Mouse (Mus musculus) stomach, embryonic 15.5 days (tissue): Measurements from ENCODE around the gene Slc22a15. TPM values are rescaled to one million over a fixed set of nuclear protein-coding genes. Genes with fewer than 3 reads are reported as not detected.

ENCODE experiments used
- ATAC-seq: fragments of 200-750 bp; cut with Nextera tagmentation; 2 replicates; pipeline ENCODE4 v1.8.0; 2017; ENCODE audit warnings: low read depth, moderate number of reproducible peaks, moderate TSS enrichment; ENCODE audit not compliant: insufficient read depth, low FRiP score
- H3K27ac ChIP-seq: fragments of 300-500 bp; sonication (generic); 2 replicates; pipeline ENCODE4 v1.5.1; 2015; ENCODE audit warnings: mild to moderate bottlenecking, inconsistent platforms
- H3K27me3 ChIP-seq: fragments of 300-500 bp; sonication (generic); replicated peaks from 2 replicates; pipeline ENCODE4 v1.6.1; 2015; ENCODE audit warnings: inconsistent platforms
- H3K36me3 ChIP-seq: fragments of 300-500 bp; sonication (generic); 2 replicates; pipeline ENCODE4 v1.6.1; 2015; ENCODE audit warnings: inconsistent platforms
- H3K4me1 ChIP-seq: fragments of 300-500 bp; sonication (generic); 2 replicates; pipeline ENCODE4 v1.6.1; 2015; ENCODE audit warnings: inconsistent platforms
- H3K4me2 ChIP-seq: fragments of 300-500 bp; sonication (generic); 2 replicates; pipeline ENCODE4 v1.6.1; 2015; ENCODE audit warnings: mild to moderate bottlenecking, inconsistent platforms
- H3K4me3 ChIP-seq: fragments of 300-500 bp; sonication (generic); replicated peaks from 2 replicates; pipeline ENCODE4 v1.5.1; 2015; ENCODE audit warnings: inconsistent platforms
- H3K9ac ChIP-seq: fragments of 300-500 bp; sonication (generic); 2 replicates; pipeline ENCODE4 v1.6.1; 2015; ENCODE audit warnings: inconsistent platforms
- H3K9me3 ChIP-seq: fragments of 300-500 bp; sonication (generic); 2 replicates; pipeline ENCODE4 v1.6.1; 2016; ENCODE audit warnings: inconsistent platforms
- WGBS: fragments of 180-500 bp; shearing (Covaris S2); methylation state at CpG from one replicate; pipeline ENCODE4 v1.1.7; 2015; 5-methylcytosine and 5-hydroxymethylcytosine counted together
- polyA plus RNA-seq: library from polyadenylated mRNA; unstranded; fragments of >200 nt; fragmentation: Nextera tagmentation; extraction: Ambion mirVana; gene quantifications from 2 replicates; pipeline ENCODE4 v1.2.1, GENCODE M21; 2015

Slc22a15 gene
- polyA plus RNA-seq, 1 experiment from 2014 or later: 7.0 TPM

DNA sequence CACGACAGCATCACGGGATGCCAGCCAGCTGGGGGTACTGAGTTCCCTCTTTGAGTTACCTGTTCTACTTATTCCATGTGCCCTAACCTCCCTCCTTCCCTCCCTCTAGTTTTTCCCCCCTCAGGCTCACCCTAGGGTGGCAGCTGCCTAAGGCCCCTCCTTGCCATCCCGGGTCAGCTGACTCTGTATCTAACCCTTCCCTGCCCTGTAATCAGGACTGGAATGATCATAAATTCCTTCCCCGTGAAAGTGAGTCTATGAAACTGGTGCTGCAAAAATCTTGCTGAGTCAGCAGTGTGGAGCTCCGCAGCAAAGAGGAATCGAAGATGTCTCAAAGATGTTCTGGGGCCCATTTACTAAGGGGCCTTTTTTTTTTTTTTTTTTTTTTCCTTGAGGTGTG is 72.9 kb downstream of the Slc22a15 start:
- Histone ChIP-seq H3K4me2 (no peak overlapping the region), H3K4me3 (no peak overlapping the region), H3K36me3 (no peaks in the 10 kb centered on the region), H3K9ac (no peak overlapping the region), H3K4me1 (no peaks in the 10 kb centered on the region), H3K9me3 (no peaks in the 10 kb centered on the region), H3K27me3 (no peaks in the 10 kb centered on the region), H3K27ac (no peak overlapping the region)
- 58% methylated on average over 6 of the region's 6 CpGs for WGBS
- ATAC-seq: no peak

DNA sequence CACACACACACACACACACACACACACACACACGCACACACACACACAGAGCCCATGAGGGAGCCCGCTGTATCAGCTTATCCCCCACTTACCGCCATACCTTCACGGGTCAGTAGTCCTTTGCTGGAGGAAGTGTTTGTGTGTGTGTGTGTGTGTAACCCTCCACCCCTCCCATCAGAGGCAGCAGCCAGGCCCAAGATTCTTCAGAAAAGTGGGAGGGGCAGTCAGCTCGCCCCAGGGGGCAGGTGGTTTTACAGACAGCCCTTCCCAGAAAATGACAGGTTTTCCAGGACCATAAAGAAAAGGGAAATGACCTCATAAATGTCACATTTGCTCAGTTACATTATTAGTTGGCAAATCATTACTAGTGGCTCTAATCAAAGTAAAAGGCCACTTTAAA is 75.4 kb downstream of the Slc22a15 start, which contains the start of gene Mab21l3:
TSS of gene Mab21l3 (minus strand) at position 144 of the 400 bp plus-strand sequence.
- no peaks in the 10 kb centered on the region for H3K27me3 ChIP-seq
- H3K9ac ChIP-seq: no peak within 1 kb of the TSS
- no peak within 1 kb of the TSS for H3K4me3 ChIP-seq
- H3K4me2 ChIP-seq: no peak within 1 kb of the TSS
- 79% methylated on average over 5 of the region's 5 CpGs for WGBS
- no peak within 1 kb of the TSS for H3K27ac ChIP-seq
- no peaks in the 10 kb centered on the region for H3K9me3 ChIP-seq
- no peaks in the 10 kb centered on the region for H3K4me1 ChIP-seq
- no peak for ATAC-seq
- no peaks in the 10 kb centered on the region for H3K36me3 ChIP-seq

DNA sequence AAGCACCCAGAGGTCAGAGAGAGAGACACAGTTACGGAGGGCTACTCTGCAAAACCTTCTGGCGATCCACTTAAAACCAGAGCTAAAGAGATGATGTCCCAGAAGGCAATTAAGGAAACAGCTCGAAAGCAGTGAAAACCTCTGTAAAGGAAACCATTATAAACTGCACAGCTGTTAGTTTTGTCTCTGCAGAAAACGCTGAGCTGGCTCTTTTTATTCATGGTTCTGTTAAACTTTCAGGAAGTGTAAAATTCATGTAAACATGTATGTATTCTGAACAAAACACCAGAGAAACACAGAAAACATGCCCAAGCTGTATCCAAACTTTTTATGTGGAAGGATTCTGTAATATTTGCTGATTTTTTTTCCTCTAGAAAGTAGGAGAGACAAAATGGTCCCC is 78.2 kb downstream of the Slc22a15 start:
- H3K9ac ChIP-seq: no peak overlapping the region
- H3K4me2 ChIP-seq: no peak overlapping the region
- H3K27ac ChIP-seq: no peak overlapping the region
- no peaks in the 10 kb centered on the region for H3K36me3 ChIP-seq
- 43% methylated on average over 4 of the region's 4 CpGs for WGBS
- H3K4me3 ChIP-seq: no peak overlapping the region
- no peak for ATAC-seq
- no peaks in the 10 kb centered on the region for H3K4me1 ChIP-seq
- no peaks in the 10 kb centered on the region for H3K9me3 ChIP-seq
- H3K27me3 ChIP-seq: no peaks in the 10 kb centered on the region

DNA sequence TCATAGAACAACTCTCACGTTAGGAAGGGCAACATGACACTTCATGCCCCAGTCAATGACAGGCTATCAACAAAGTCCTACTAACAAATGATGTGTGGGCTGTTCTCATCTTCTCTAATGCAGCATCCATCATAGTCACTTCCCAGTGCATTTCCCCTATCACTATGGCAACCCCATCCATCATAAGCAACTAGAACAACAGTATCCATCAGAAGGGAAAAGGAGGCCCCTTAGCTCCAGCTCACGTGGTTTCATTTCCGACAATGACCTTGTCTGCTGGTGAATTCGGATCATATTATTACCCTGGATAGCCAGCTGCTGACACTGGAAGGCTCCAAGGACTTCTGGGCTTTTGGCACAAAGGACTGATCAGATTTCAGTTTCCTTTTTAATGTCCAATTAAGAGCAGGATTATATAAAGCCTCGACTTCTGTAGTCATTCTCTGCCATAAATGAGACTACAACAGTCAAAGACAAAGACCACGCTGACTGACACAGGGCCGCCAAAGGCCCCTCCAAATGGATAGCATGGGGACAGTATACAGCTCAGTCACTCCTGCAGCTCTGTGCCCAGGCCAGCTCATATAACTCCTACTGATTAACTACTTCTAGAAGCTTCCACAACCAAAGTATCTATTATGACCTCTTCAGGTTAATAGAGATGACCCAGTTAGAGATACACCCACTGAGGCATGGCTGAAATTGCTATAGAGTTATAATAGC is 81.7 kb downstream of the Slc22a15 start:
- Histone ChIP-seq H3K4me1 (no peaks in the 10 kb centered on the region), H3K4me2 (no peak overlapping the region), H3K9me3 (no peaks in the 10 kb centered on the region), H3K4me3 (no peak overlapping the region), H3K27me3 (no peaks in the 10 kb centered on the region), H3K27ac (no peak overlapping the region), H3K9ac (no peak overlapping the region), H3K36me3 (no peaks in the 10 kb centered on the region)
- ATAC-seq: no peak
- 61% methylated on average over 7 of the region's 7 CpGs for WGBS

DNA sequence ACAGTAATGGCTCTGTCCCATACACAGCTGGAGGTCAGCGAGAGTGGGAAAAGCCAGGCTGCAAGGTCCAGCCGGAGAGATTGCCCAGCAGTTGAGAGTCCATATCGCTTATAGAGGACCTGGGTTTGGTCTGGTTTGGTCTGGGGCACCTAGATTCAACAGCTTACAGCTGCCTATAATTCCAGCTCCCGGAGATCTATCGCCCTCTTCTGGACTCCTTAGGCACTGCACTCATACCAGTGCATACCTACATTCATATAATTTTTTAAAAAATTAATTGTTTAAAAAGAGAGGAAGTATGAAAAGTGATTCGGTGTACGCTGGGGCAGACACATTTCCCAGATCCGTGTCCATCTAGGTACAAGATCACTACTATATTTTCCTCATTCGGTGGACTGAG is 84.9 kb downstream of the Slc22a15 start:
- ATAC-seq: no peak
- no peaks in the 10 kb centered on the region for H3K36me3 ChIP-seq
- no peak overlapping the region for H3K9ac ChIP-seq
- no peak overlapping the region for H3K4me3 ChIP-seq
- no peaks in the 10 kb centered on the region for H3K27me3 ChIP-seq
- no peak overlapping the region for H3K27ac ChIP-seq
- 90% methylated on average over 9 of the region's 9 CpGs for WGBS
- H3K9me3 ChIP-seq: no peaks in the 10 kb centered on the region
- no peak overlapping the region for H3K4me2 ChIP-seq
- peaks cover 5% of the 10 kb centered on the region; the same call in 1 of the 2 replicates for H3K4me1 ChIP-seq

DNA sequence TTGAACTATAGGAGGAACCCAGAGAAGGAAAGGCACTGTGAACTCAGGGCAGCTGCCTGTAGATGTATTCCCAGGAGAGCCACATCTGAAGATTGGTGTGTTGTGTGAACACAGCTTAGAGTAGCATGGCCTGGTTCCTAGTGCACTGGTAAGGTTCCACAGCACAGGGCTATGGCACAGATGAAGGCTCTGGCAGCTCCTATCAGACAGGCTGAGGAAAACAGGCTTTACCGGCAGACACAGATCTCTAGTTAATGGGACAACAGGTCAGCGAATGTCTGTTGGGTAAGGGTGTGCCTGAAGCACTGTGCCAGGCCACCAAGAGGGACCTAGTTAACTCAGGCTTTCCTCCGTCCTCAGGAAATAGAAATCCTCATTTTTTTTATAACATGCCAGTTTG is 87.3 kb downstream of the Slc22a15 start:
- H3K4me2 ChIP-seq: no peak overlapping the region; the same call in 1 of the 2 replicates
- no peaks in the 10 kb centered on the region for H3K36me3 ChIP-seq
- WGBS: 77% methylated on average over 3 of the region's 3 CpGs
- H3K4me1 ChIP-seq: peaks cover 10% of the 10 kb centered on the region
- no peak overlapping the region for H3K9ac ChIP-seq
- H3K9me3 ChIP-seq: no peaks in the 10 kb centered on the region
- no peak overlapping the region for H3K4me3 ChIP-seq
- ATAC-seq: no peak
- H3K27me3 ChIP-seq: no peaks in the 10 kb centered on the region
- H3K27ac ChIP-seq: 0 out of 2 replicates have a peak overlapping the region, but pooled peaks have one; percentile 70

DNA sequence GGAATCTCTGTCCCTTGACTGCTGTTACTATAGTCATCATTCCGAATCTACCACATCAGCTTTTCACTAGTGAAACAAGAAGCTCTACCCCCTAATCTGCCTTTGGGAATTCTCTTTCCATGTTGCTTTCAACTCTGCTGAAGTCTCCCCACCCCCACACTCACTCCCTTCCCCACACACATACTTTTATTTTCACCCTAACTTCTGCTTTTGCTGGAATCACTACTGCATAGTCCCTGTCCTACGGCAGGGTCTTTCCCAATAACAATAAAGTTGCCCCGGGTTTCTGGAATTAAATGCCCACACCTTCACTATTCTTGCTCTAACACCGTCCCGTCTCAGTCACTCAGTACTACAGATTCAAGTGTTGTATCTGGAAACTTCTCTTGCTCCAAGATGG is 87.7 kb downstream of the Slc22a15 start:
- H3K4me2 ChIP-seq: peak overlapping the region; percentile 54
- H3K4me3 ChIP-seq: peak overlapping the region; percentile 27; the same call in 1 of the 2 replicates
- peak overlapping the region; percentile 70 for H3K27ac ChIP-seq
- no peak overlapping the region for H3K9ac ChIP-seq
- H3K36me3 ChIP-seq: no peaks in the 10 kb centered on the region
- peaks cover 15% of the 10 kb centered on the region for H3K4me1 ChIP-seq
- H3K9me3 ChIP-seq: no peaks in the 10 kb centered on the region
- no peaks in the 10 kb centered on the region for H3K27me3 ChIP-seq
- 71% methylated on average over 5 of the region's 5 CpGs for WGBS
- ATAC-seq: peak; percentile 0; the same call in 1 of the 2 replicates

DNA sequence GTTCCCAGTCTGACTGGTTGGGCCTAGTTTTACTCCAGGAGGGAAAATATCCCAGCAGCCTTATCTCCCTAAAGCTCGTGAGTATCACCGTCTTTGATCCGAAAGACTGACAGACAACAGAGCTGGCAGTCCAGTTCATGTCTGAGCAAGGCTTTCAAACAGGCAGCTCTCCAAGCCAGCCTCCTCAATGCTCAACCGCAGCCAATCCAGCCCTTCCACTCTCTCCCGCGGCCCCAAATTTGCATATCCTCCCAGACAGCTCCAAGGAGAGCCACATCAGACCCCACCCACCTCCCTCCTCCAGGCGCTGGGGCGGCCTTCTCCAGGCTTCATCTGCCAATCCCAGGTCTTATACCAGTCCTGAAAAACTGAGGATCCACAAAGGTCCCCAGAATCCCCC is 88.2 kb downstream of the Slc22a15 start:
- Histone ChIP-seq H3K27ac (peak overlapping the region; percentile 70), H3K4me1 (peaks cover 17% of the 10 kb centered on the region), H3K9ac (no peak overlapping the region), H3K4me2 (peak overlapping the region; percentile 54), H3K27me3 (no peaks in the 10 kb centered on the region), H3K36me3 (no peaks in the 10 kb centered on the region), H3K9me3 (no peaks in the 10 kb centered on the region), H3K4me3 (peak overlapping the region; percentile 27)
- ATAC-seq: peak; percentile 89
- WGBS: 2% methylated on average over 8 of the region's 8 CpGs

DNA sequence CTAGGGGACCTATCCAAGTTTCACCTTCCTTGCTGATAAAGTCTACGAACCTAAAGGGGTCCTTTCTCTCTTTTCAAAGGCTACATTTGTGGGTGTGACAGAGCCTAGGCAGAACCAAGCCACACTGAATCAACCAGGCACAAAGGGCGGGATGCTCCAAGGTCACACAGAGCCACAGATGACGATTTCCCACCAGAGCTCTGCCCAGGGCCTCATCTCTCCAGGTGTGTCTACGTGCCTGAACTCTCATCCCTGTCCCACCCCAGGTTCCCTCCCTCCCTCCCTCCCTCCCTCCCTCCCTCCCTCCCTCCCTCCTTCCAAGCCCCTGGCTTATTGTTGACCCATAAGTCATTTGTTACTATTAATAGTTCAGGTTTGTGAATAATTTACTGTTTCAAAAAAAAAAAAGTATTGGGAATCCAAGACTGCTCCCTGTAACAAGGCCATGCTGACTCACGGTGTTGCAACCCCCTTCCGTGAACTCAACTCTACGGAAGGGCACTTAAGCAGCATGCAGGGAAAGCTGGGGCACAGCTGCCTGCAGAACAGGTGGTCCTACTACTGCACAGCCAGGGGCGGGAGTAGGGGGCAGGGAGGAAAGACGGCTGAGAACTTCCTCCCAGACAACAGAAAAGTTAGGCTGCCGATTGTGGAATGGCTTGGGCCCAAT is 92.9 kb downstream of the Slc22a15 start:
- 22% methylated on average over 10 of the region's 10 CpGs for WGBS
- no peaks in the 10 kb centered on the region for H3K36me3 ChIP-seq
- no peak overlapping the region for H3K9ac ChIP-seq
- H3K27ac ChIP-seq: peak overlapping the region; percentile 87
- H3K4me1 ChIP-seq: peaks cover 16% of the 10 kb centered on the region
- no peak overlapping the region for H3K4me2 ChIP-seq
- H3K9me3 ChIP-seq: no peaks in the 10 kb centered on the region
- ATAC-seq: peak; percentile 59; the same call in 1 of the 2 replicates
- H3K4me3 ChIP-seq: no peak overlapping the region
- H3K27me3 ChIP-seq: no peaks in the 10 kb centered on the region

DNA sequence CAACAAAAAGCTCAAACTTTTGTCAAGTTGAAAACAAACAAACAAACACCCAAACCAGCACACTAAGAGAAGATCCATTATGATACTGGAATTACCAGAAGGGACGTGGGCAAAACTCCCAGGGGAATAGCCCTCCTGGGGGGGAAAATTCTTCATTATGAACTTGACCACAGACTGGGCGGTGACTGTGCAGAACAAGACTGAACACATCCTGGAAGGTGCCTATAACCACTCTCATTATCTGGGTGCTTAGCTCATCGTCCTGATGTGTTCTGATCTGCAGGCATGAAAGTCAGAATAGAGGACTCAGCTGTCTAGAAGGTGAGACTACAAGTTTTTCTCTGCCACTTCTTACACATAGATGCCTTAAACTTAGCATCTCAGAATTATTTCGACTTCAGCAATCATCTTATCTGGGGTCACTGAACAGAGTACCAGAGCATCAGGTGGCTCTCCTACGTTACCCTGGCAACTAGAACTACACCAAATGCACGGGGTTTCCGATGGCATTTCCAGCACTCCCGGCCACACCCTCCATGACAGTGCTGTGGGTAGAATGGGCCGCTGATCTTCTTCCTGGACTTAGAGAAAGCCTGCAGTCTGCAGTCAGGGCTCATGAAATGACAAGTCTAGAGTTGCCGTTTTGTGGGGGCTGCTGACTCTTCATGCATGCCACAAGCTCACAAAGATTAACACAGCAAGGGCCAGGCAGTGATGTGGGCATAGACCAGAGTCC is 94.2 kb downstream of the Slc22a15 start:
- H3K27me3 ChIP-seq: no peaks in the 10 kb centered on the region
- WGBS: 70% methylated on average over 10 of the region's 10 CpGs
- H3K4me1 ChIP-seq: peaks cover 14% of the 10 kb centered on the region
- no peak overlapping the region for H3K9ac ChIP-seq
- no peak overlapping the region for H3K4me3 ChIP-seq
- H3K9me3 ChIP-seq: no peaks in the 10 kb centered on the region
- H3K36me3 ChIP-seq: no peaks in the 10 kb centered on the region
- no peak for ATAC-seq
- no peak overlapping the region for H3K4me2 ChIP-seq
- H3K27ac ChIP-seq: peak overlapping the region; percentile 69; the same call in 1 of the 2 replicates

DNA sequence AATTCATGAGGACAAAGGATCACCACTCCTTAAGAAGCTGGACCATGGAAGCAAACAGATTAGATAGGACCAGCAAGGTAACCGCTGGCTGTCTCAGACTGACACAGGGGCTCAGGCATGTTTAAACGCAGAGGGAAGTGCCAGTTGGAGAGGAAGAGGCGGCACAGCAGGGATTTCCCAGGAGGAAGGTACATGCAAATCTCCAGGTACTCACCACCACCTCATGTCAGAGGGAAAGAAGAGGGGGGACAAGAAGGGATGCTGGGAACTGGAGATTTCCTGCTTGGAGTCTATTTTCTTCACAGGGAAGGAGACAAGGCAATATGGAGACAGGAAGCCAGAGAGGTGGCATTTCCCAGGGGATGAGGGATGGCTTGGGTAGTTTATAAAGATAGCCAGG is 95.7 kb downstream of the Slc22a15 start:
- H3K4me3 ChIP-seq: no peak overlapping the region
- H3K27me3 ChIP-seq: no peaks in the 10 kb centered on the region
- no peaks in the 10 kb centered on the region for H3K9me3 ChIP-seq
- no peak overlapping the region for H3K4me2 ChIP-seq
- no peak overlapping the region for H3K27ac ChIP-seq
- ATAC-seq: no peak
- no peak overlapping the region for H3K9ac ChIP-seq
- WGBS: 46% methylated on average over 3 of the region's 3 CpGs
- no peaks in the 10 kb centered on the region for H3K36me3 ChIP-seq
- H3K4me1 ChIP-seq: peaks cover 14% of the 10 kb centered on the region

DNA sequence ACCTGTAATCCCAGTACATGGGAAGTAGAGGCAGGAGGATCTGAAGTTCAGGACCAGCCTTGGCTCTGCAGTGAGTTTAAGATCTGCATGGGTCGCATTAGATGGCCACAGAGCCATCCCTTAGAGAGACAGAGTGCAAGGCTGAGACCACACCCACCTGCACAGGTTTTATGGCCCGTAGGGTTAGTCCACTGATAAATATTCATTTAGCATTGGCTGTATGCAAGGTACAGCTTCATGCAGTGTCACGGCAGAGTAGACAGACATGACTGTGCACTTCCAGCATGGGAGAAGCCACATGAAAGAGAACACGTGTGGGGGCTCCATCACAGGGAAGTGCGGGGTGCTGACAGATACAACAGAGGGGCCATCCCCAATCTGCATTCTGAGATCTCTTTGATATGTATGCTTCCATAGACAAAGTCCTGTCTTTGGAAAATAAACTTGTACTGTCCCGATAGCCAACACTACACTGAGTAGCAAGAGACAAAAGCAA is 97.0 kb downstream of the Slc22a15 start:
- no peaks in the 10 kb centered on the region for H3K36me3 ChIP-seq
- H3K27me3 ChIP-seq: no peaks in the 10 kb centered on the region
- H3K4me1 ChIP-seq: peaks cover 11% of the 10 kb centered on the region
- 81% methylated on average over 6 of the region's 6 CpGs for WGBS
- no peak overlapping the region for H3K9ac ChIP-seq
- no peaks in the 10 kb centered on the region for H3K9me3 ChIP-seq
- no peak overlapping the region for H3K27ac ChIP-seq
- H3K4me2 ChIP-seq: no peak overlapping the region
- ATAC-seq: no peak
- no peak overlapping the region for H3K4me3 ChIP-seq
